Mouse (Mus musculus) midbrain, embryonic 10.5 days (tissue): Measurements from ENCODE around the gene Fam71a. TPM values are rescaled to one million over a fixed set of nuclear protein-coding genes. Genes with fewer than 3 reads are reported as not detected.
"Not testable (repeated sequence)": the region's sequence is repeated elsewhere in the genome, so short reads cannot be mapped to it uniquely, and the experiment has no call there.

Source experiments
- DNase-seq: peaks from one replicate; pipeline ENCODE4 v3.0.0-alpha.2; 2017; ENCODE audit warnings: low spot score
- H3K27ac ChIP-seq: fragments of 300-500 bp; sonication (generic); replicated peaks from 2 replicates; pipeline ENCODE4 v1.5.1; 2016; ENCODE audit warnings: mild to moderate bottlenecking
- H3K27me3 ChIP-seq: fragments of 300-500 bp; sonication (generic); 2 replicates; pipeline ENCODE4 v1.6.1; 2016; ENCODE audit warnings: low read depth, mild to moderate bottlenecking; ENCODE audit not compliant: poor library complexity, severe bottlenecking
- H3K36me3 ChIP-seq: fragments of 300-500 bp; sonication (generic); 2 replicates; pipeline ENCODE4 v1.6.1; 2016; ENCODE audit warnings: mild to moderate bottlenecking, moderate library complexity
- H3K4me1 ChIP-seq: fragments of 300-500 bp; sonication (generic); 2 replicates; pipeline ENCODE4 v1.6.1; 2016
- H3K4me3 ChIP-seq: fragments of 300-500 bp; sonication (generic); 2 replicates; pipeline ENCODE4 v1.5.1; 2016; ENCODE audit warnings: mild to moderate bottlenecking, moderate library complexity
- H3K9me3 ChIP-seq: fragments of 300-500 bp; sonication (generic); replicated peaks from 2 replicates; pipeline ENCODE4 v1.6.1; 2016; ENCODE audit warnings: mild to moderate bottlenecking
- WGBS: fragments of 180-500 bp; shearing (Covaris S2); methylation state at CpG from one replicate; pipeline ENCODE4 v1.1.7; 2016; 5-methylcytosine and 5-hydroxymethylcytosine counted together
- polyA plus RNA-seq: library from polyadenylated mRNA; unstranded; fragments of >200 nt; fragmentation: Nextera tagmentation; extraction: Ambion mirVana; gene quantifications from 2 replicates; pipeline ENCODE4 v1.2.1, GENCODE M21; 2016

Gene Fam71a
- polyA plus RNA-seq, 1 experiment from 2014 or later: not detected

- WGBS: 74% methylated on average over 7 of the region's 7 CpGs
- Histone ChIP-seq H3K4me3 (no peak overlapping the region), H3K36me3 (no peaks in the 10 kb centered on the region), H3K27me3 (peaks cover 52% of the 10 kb centered on the region), H3K9me3 (no peaks in the 10 kb centered on the region), H3K4me1 (peaks cover 31% of the 10 kb centered on the region), H3K27ac (no peak overlapping the region)
- no peak for DNase-seq
Measured at GRCm38 (mm10) chr1:191176887-191177286, 12.3 kb upstream of the Fam71a start.

GRCm38 (mm10) chr1:191172487-191172886 is 7.9 kb upstream of the Fam71a start:
- no peaks in the 10 kb centered on the region for H3K9me3 ChIP-seq
- 25% methylated on average over 6 of the region's 6 CpGs for WGBS
- H3K27ac ChIP-seq: no peak overlapping the region
- H3K36me3 ChIP-seq: peaks cover 4% of the 10 kb centered on the region; the same call in 1 of the 2 replicates
- no peak overlapping the region for H3K4me3 ChIP-seq
- DNase-seq: no peak
- no peaks in the 10 kb centered on the region for H3K4me1 ChIP-seq
- H3K27me3 ChIP-seq: peaks cover 8% of the 10 kb centered on the region

- Histone ChIP-seq H3K27ac (no peak overlapping the region), H3K36me3 (peaks cover 4% of the 10 kb centered on the region; the same call in 1 of the 2 replicates), H3K9me3 (no peaks in the 10 kb centered on the region), H3K4me3 (no peak overlapping the region), H3K27me3 (no peaks in the 10 kb centered on the region), H3K4me1 (no peaks in the 10 kb centered on the region)
- 90% methylated on average over 2 of the region's 2 CpGs for WGBS
- DNase-seq: no peak
Measured at GRCm38 (mm10) chr1:191170444-191170843, 5.8 kb upstream of the Fam71a start.

GRCm38 (mm10) chr1:191166189-191166588 is 1.6 kb upstream of the Fam71a start:
- Histone ChIP-seq H3K4me3 (no peak overlapping the region), H3K9me3 (no peaks in the 10 kb centered on the region), H3K27me3 (no peaks in the 10 kb centered on the region), H3K4me1 (no peaks in the 10 kb centered on the region), H3K36me3 (peaks cover 3% of the 10 kb centered on the region; the same call in 1 of the 2 replicates), H3K27ac (no peak overlapping the region)
- DNase-seq: no peak
- WGBS: 90% methylated on average over 4 of the region's 4 CpGs

- Histone ChIP-seq H3K9me3 (peaks cover 28% of the 10 kb centered on the region), H3K4me3 (no peak overlapping the region), H3K36me3 (no peaks in the 10 kb centered on the region), H3K27me3 (no peaks in the 10 kb centered on the region), H3K27ac (no peak overlapping the region), H3K4me1 (no peaks in the 10 kb centered on the region)
- DNase-seq: no peak
- WGBS: 59% methylated on average over 3 of the region's 3 CpGs
Measured at GRCm38 (mm10) chr1:191154314-191154713, 10.3 kb downstream of the Fam71a start.

- Histone ChIP-seq H3K4me3 (no peak overlapping the region), H3K27ac (no peak overlapping the region), H3K36me3 (no peaks in the 10 kb centered on the region), H3K4me1 (no peaks in the 10 kb centered on the region), H3K9me3 (peaks cover 28% of the 10 kb centered on the region), H3K27me3 (no peaks in the 10 kb centered on the region)
- WGBS: 14% methylated on average over 4 of the region's 4 CpGs
- DNase-seq: peak; percentile 36
Measured at GRCm38 (mm10) chr1:191153052-191153451, 11.6 kb downstream of the Fam71a start.

- H3K9me3 ChIP-seq: peaks cover 11% of the 10 kb centered on the region
- no peak for DNase-seq
- no peaks in the 10 kb centered on the region for H3K36me3 ChIP-seq
- H3K4me3 ChIP-seq: no peak overlapping the region
- H3K27me3 ChIP-seq: no peaks in the 10 kb centered on the region
- 87% methylated on average over 8 of the region's 8 CpGs for WGBS
- no peak overlapping the region for H3K27ac ChIP-seq
- no peaks in the 10 kb centered on the region for H3K4me1 ChIP-seq
Measured at GRCm38 (mm10) chr1:191150924-191151605, 13.6 kb downstream of the Fam71a start.

- H3K27me3 ChIP-seq, H3K27ac ChIP-seq, DNase-seq, H3K36me3 ChIP-seq, H3K4me3 ChIP-seq, H3K9me3 ChIP-seq, H3K4me1 ChIP-seq: not testable (repeated sequence)
- 88% methylated on average over 5 of the region's 5 CpGs for WGBS
Measured at GRCm38 (mm10) chr1:191149489-191149888, 15.1 kb downstream of the Fam71a start.

- no peak overlapping the region for H3K4me3 ChIP-seq
- 86% methylated on average over 8 of the region's 8 CpGs for WGBS
- H3K4me1 ChIP-seq: no peaks in the 10 kb centered on the region
- no peak for DNase-seq
- no peaks in the 10 kb centered on the region; the same call in 1 of the 2 replicates for H3K9me3 ChIP-seq
- no peaks in the 10 kb centered on the region for H3K27me3 ChIP-seq
- no peaks in the 10 kb centered on the region for H3K36me3 ChIP-seq
- H3K27ac ChIP-seq: no peak overlapping the region
Measured at GRCm38 (mm10) chr1:191140983-191141382, 23.6 kb downstream of the Fam71a start.

GRCm38 (mm10) chr1:191138874-191139495 is 25.6 kb downstream of the Fam71a start:
- Histone ChIP-seq H3K4me1 (no peaks in the 10 kb centered on the region), H3K9me3 (no peaks in the 10 kb centered on the region; the same call in 1 of the 2 replicates), H3K27me3 (no peaks in the 10 kb centered on the region), H3K4me3 (no peak overlapping the region), H3K27ac (no peak overlapping the region), H3K36me3 (no peaks in the 10 kb centered on the region)
- DNase-seq: no peak
- 74% methylated on average over 7 of the region's 7 CpGs for WGBS

- no peak for DNase-seq
- H3K27me3 ChIP-seq: no peaks in the 10 kb centered on the region
- H3K4me1 ChIP-seq: no peaks in the 10 kb centered on the region
- WGBS: 87% methylated on average over 4 of the region's 4 CpGs
- H3K36me3 ChIP-seq: no peaks in the 10 kb centered on the region
- H3K4me3 ChIP-seq: no peak overlapping the region
- no peak overlapping the region for H3K27ac ChIP-seq
- H3K9me3 ChIP-seq: no peaks in the 10 kb centered on the region; the same call in 1 of the 2 replicates
Measured at GRCm38 (mm10) chr1:191138436-191138835, 26.2 kb downstream of the Fam71a start.

GRCm38 (mm10) chr1:191135406-191135805 is 29.2 kb downstream of the Fam71a start:
- Histone ChIP-seq H3K27me3 (no peaks in the 10 kb centered on the region), H3K9me3 (no peaks in the 10 kb centered on the region), H3K27ac (no peak overlapping the region), H3K4me3 (no peak overlapping the region), H3K4me1 (peaks cover 10% of the 10 kb centered on the region; the same call in 1 of the 2 replicates), H3K36me3 (no peaks in the 10 kb centered on the region)
- WGBS: 57% methylated on average over 4 of the region's 4 CpGs
- no peak for DNase-seq

- peaks cover 13% of the 10 kb centered on the region for H3K9me3 ChIP-seq
- H3K27ac ChIP-seq: 0 out of 2 replicates have a peak overlapping the region, but pooled peaks have one; percentile 46
- 70% methylated on average over 5 of the region's 5 CpGs for WGBS
- DNase-seq: no peak
- peaks cover 10% of the 10 kb centered on the region; the same call in 1 of the 2 replicates for H3K4me1 ChIP-seq
- no peaks in the 10 kb centered on the region for H3K27me3 ChIP-seq
- H3K4me3 ChIP-seq: no peak overlapping the region
- H3K36me3 ChIP-seq: no peaks in the 10 kb centered on the region
Measured at GRCm38 (mm10) chr1:191132934-191133333, 31.7 kb downstream of the Fam71a start.
